Mouse (Mus musculus): ENCODE results near the gene Tbc1d1.

Tbc1d1 gene

DNA sequence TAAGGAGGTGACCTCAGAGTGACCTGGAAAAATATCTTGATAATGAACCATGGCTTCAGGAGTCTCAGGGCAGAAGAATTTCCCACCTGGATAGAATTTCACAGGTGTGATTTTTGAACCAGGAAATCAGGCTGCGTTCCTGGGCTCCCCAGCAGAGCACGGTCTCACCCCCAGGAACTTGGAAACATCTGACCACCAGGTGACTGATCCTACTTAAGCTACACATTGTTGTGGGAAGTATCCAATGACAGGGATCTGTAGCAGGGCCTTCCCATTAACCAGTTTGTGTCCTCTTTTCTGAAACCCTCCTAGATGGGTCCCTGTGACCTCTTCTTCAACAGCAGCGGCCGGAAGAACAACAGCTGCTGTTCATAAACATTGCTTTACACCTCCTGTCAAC is 227.1 kb downstream of the Tbc1d1 start:
- no peak for DNase-seq (ENCODE audit: low read depth, low spot score)

DNA sequence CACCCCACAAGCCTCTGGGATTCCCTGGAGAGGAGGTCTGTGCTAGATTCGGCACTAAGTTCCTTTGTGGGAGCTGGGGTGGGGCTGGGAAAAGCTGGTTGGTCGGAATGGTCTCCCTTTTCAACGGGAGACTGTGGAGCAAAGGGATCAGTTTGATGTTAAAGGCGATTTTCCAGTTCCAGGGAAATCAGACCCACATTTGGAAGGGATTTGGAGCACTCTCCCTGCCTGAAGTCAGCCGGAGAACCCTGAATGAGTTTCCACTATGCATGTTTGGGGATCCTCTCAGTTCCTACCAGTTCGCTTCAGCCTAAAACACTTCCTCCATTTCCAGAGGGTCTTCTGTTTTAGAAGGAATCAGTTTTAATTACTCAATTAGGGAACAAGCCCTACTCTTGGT is 228.4 kb downstream of the Tbc1d1 start:
- DNase-seq (ENCODE audit: low read depth, low spot score), result no peak

DNA sequence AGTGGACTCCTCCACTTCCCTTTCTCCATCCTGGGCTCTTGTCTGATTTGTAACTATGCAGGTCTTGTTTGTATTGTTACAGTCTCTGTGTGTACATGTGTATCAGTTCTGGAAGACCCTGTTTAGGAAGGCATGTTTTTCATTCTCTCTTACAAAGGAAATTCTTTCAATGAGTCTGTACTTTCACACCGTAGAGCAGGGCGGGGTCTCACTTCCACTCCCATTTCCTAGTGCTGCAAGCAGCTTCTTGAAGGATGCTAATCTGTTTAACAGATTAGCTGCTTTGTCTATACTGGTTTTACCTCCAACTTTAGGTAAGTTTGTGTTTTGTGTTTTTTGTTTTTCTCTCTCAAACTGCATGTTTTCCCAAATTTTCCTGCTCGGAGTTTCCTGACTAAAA is 230.9 kb downstream of the Tbc1d1 start:
- no peak for DNase-seq (ENCODE audit: low read depth, low spot score)

- peak; percentile 76 for DNase-seq (ENCODE audit: low read depth, low spot score)
Observed at GRCm38 (mm10) chr5:64389202-64389929, 233.3 kb downstream of the Tbc1d1 start.

DNA sequence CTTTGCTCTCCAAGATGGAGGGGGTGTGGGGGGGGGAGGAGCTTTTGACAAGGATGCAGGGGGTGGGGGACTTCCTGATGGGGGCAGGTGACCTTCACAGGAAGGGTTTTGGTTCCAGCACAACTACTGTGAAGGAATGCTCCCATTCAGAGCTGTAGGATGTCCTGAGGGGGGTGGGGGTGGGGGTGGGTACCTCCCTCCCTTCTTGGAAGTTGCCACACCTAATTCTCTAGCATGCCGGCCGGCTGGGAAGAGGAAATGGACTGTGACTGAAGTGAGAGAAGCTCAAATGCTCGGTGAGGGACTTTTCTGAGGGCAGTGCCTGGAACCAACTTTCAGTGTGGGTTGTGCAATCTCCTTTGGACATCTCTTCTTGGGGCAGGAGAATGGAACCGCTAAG is 235.2 kb downstream of the Tbc1d1 start:
- no peak for DNase-seq (ENCODE audit: low read depth, low spot score)

GRCm38 (mm10) chr5:64392426-64393020 is 236.4 kb downstream of the Tbc1d1 start:
- DNase-seq (ENCODE audit: low read depth, low spot score), result no peak

GRCm38 (mm10) chr5:64393530-64393929 is 237.4 kb downstream of the Tbc1d1 start:
- DNase-seq (ENCODE audit: low read depth, low spot score), result no peak

GRCm38 (mm10) chr5:64398155-64398554 is 242.1 kb downstream of the Tbc1d1 start:
- DNase-seq (ENCODE audit: low read depth, low spot score), result no peak

DNA sequence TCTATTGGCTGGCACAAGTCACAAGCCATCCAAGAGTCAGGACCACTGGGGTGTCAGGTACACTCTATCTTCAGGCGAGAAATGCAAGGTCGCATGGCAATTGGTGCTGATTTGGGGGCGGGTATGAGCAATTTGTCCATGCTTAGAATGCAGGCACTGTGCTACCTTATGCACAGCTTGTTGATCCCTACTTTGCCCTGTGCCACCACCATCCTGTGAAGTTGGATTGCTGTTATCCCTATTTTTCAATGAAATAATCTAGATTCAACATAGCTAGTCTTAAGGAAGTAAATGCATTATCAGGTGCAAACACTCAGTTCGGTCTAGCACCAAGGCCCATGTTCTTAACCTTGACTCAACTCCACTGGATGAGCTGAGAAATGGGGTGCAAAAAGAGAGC is 244.6 kb downstream of the Tbc1d1 start:
- DNase-seq (ENCODE audit: low read depth, low spot score), result no peak

All from brain, adult 2 months (tissue).